Mouse (Mus musculus): Measurements from ENCODE around the gene Colec11.

Colec11 gene

GRCm38 (mm10) chr12:28623195-28623594 is at the start of gene Colec11:
Gene Colec11 (minus strand): TSS chr12:28623377.
- DNase-seq (ENCODE audit: low spot score), result no peak

GRCm38 (mm10) chr12:28667287-28667686 is 44.1 kb upstream of the Colec11 start:
- DNase-seq (ENCODE audit: low spot score), result no peak

GRCm38 (mm10) chr12:28666734-28667133 is 43.6 kb upstream of the Colec11 start:
- DNase-seq (ENCODE audit: low spot score), result no peak

GRCm38 (mm10) chr12:28662628-28663027 is 39.5 kb upstream of the Colec11 start:
- DNase-seq (ENCODE audit: low spot score), result no peak

GRCm38 (mm10) chr12:28649141-28650110 is 26.2 kb upstream of the Colec11 start, which contains the start of gene Rnaseh1:
Gene Rnaseh1 (plus strand): TSS chr12:28649602.
- DNase-seq (ENCODE audit: low spot score), result peak; percentile 91

DNA sequence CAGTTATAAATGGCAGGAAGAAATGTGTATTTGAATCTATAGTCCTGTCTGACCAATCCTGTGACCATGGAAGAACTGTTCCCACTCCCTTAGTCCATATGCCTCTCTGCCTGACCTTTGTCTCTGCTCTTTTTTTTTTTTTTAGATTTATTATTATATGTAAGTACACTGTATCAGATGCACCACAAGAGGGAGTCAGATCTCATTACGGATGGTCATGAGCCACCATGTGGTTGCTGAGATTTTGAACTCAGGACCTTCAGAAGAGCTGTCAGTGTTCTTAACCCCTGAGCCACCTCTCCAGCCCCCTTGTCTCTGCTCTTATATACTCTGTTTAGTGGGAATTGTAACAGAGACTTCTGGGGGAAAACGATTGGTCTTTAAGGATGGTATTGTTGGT is 15.6 kb upstream of the Colec11 start:
- no peak for DNase-seq (ENCODE audit: low spot score)

DNA sequence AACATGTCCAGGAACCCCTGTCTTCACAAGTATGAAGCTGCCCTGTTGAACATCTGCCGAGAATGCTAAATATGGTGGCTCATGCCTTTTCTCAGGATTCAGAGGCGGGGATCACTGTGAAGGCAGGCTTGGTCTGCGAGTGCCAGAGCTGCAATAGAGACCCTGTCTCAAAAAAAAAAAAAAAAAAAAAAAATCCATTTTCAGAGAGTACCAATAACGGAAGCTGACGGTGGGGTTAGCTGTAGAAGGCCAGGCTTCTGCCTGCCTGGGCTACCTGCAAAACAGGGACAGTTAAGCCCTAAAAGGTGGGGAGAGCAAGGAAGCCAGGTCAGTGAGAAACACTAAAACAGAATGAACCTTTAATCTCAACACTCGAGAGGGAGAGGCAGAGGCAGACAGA is 13.4 kb upstream of the Colec11 start:
- DNase-seq (ENCODE audit: low spot score), result no peak

- DNase-seq (ENCODE audit: low spot score), result peak; percentile 96
Observed at GRCm38 (mm10) chr12:28635535-28636476, 12.6 kb upstream of the Colec11 start, which contains the start of gene Rps7. Gene Rps7 (minus strand): TSS chr12:28635953.

DNA sequence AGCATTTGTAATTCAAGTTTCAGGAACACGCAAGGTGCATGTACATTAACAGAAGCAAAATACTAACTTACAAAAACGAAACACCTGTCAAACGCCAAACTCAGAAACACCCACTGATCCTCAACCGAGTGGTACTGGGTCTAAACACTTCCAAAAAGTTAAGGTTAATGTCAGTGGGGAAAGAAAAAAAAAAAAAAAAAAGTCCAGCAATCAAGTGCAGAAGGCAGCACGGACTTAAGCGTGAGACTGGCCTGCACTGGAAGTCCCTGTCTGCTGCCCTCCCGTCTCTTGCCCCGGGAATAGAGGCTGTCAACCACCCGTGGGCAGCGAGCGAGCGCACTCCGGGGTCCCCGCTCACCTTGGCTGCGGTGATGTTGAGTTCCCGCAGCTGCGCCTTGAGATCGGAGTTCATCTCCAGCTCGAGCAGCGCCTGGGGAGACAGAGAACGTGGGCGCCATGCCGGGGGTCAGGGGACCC is 11.9 kb upstream of the Colec11 start:
- no peak for DNase-seq (ENCODE audit: low spot score)

DNA sequence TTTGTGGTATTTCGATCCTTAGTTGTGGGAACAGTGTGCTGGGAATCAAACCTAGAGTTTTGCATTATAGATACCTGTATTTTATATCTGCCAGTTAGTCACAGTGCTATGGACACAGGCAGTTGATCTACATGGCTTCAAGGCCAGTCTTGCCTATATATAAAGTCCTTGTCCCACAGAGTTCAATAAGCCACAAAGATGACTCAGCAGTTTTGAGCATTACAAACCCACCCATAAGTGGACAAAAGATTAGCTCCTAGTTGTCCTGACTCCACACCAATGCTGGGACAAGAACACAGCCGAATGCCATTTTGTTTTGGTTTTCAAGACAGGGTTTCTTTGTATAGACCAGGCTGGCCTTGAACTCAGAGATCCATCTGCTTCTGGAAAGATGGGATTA is 5.3 kb upstream of the Colec11 start:
- DNase-seq (ENCODE audit: low spot score), result no peak

GRCm38 (mm10) chr12:28627092-28627491 is 3.9 kb upstream of the Colec11 start:
- no peak for DNase-seq (ENCODE audit: low spot score)

DNA sequence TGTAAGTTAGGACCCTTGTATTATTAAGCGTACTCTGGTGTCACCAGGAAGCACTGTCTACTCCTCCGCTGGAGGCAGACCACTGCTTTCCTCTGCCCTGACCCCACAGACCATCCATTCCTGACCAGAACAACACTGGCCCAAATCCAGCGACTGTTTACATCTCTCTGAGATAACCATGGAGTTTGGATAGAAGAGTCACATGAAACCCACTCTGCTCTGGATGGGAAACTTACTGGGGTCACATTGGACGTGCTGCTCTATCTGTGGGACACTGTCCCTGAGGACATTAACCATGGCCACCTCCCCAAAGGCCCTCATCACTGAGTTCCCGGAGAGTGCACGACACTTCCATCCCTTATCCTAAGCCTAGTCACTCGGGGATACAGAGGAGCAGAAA is 2.2 kb upstream of the Colec11 start:
- no peak for DNase-seq (ENCODE audit: low spot score)

DNA sequence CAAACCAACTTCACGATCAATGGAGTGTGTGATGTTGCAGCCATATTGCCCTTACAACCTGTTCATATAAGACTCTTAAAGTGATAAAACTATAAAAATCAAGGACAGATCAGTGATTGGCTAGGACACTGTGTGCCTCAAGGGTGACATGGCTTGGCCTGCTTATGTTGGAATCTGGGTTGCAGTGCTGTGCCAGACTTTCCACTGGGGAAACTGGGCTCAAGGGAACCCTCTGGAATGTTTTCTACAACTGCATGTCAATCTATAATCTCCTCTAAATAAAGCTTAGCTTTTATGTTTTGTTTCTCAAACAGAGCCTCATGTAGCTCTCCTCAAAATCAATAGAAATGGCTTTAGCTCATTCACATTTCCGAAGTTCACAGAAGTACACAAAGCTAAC is 1.1 kb upstream of the Colec11 start:
- no peak for DNase-seq (ENCODE audit: low spot score)

DNA sequence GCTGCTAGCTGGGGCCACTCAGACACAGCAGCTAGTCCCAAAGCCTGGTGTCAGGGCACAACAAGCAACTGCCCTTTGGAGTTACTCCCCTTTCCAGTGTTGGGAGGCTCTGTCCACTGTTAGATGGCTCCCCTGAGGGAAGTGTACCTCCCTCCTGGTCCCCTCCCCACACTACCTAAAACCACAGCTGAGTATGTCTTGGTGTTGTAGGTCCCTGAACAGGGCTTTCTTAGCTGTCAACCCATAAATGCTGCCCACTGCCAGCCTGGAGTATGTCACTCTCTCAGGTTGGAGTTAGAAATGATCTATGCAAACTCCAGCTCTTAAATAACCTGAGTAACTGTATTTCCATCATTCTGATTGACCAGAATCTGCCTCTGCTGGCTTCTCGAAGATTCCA is 536 bp downstream of the Colec11 start:
- no peak for DNase-seq (ENCODE audit: low spot score)

- DNase-seq (ENCODE audit: low spot score), result no peak
Observed at GRCm38 (mm10) chr12:28622167-28622532, 1.0 kb downstream of the Colec11 start.

GRCm38 (mm10) chr12:28621451-28622166 is 1.6 kb downstream of the Colec11 start:
- DNase-seq (ENCODE audit: low spot score), result no peak

GRCm38 (mm10) chr12:28617297-28617696 is 5.9 kb downstream of the Colec11 start:
- DNase-seq (ENCODE audit: low spot score), result no peak

DNA sequence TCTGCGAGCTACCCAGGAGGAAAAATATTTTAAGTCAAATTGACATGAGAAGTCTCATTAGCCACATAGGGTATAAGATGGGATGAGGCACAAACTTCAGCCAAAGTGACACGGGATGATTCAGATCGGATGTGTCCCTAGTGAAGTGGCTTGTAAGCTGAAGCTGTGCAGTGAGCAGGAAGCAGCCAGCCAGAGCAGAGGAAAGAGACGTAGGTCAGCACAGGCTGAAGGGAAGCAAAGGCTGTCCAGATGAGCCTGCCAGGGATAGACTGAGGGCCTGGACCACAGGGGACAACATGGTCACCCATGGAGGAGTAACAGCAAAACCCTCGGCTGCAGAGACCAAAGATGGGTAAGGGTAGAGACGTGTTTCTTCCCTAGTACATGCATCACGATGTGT is 8.8 kb downstream of the Colec11 start:
- DNase-seq (ENCODE audit: low spot score), result no peak

DNA sequence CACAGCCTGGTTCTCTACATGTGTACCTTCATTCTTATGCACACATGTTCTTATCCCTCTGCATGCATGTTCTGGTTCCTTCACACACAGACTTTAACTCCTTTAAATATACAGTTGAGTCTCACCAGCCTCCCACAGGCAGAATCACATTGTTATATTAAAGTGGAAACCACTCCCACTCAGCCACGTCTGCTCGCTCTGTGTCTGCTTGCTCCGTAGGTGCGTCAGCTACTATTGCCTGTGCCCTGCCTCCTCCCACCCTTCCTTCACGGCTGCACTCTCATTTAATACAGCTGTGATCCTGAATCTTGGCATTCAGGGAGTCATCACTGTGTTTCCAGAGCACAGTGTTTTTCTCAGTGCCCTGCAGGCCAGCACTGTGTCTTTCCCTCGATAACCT is 10.8 kb downstream of the Colec11 start:
- no peak for DNase-seq (ENCODE audit: low spot score)

DNA sequence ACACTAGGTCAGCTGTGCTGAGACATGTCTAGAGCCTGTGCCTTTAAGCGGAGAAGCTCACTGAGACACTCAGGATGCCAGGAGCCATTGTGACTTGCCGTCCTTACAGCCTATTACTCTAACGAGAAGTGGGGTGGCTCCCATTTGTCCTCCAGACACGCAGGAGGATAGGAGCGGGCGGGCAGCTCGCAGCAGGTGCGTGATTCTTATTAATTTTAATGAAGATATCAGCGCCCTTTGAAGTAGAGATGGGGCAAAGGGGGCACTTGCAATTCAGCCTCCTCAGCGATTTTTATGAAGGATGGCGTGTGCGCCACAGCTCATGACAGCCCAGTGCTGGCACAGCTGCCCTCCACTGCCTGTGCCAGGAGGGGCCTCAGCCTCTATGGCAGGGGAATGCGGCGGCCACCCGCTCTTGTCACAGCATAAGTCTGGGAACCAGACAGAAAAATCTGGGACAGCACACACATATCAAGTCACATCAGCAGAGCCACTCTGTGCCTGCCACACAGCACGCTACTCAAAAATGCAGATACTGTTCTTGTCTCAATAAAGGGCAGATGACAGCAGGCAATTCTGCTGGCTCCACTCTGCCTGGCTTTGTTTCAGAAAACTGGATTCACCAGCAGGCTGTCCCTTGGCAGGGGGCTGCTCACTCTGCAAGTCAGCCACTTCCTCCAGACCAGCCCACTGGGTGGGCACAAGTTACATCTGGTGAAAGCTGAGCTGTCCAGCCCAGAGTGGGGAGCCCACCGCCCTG is 15.5 kb downstream of the Colec11 start:
- no peak for DNase-seq (ENCODE audit: low spot score)

GRCm38 (mm10) chr12:28603494-28603893 is 19.7 kb downstream of the Colec11 start:
- DNase-seq (ENCODE audit: low spot score), result no peak

Data from retina, embryonic 14.5 days (tissue).